Mouse (Mus musculus) MEL (cell line): Measurements from ENCODE around the gene 4930539E08Rik.

ENCODE experiments used
- CTCF ChIP-seq, 3 experiments: IDR thresholded peaks in 2 of 3; conservative IDR thresholded peaks in 1 of 3; 2 replicates each; pipeline ENCODE4 v1.5.1; 2011 to 2012; ENCODE audit warnings: low read length in 3 of 3, low read depth in 2 of 3, mild to moderate bottlenecking in 2 of 3, improper control_type of control experiment in 1 of 3, inconsistent platforms in 1 of 3, mixed read lengths in 1 of 3, moderate library complexity in 1 of 3; ENCODE audit not compliant: control insufficient read depth in 1 of 3, insufficient read depth in 1 of 3, poor library complexity in 1 of 3, severe bottlenecking in 1 of 3
- ELF1 ChIP-seq: IDR thresholded peaks from 2 replicates; pipeline ENCODE4 v1.6.1; 2014; ENCODE audit warnings: low read depth, mild to moderate bottlenecking, inconsistent platforms, low read length, improper control_type of control experiment, moderate library complexity
- KAT2A ChIP-seq: conservative IDR thresholded peaks from 2 replicates; pipeline ENCODE4 v1.6.1; 2012; ENCODE audit warnings: low read depth, low read length, improper control_type of control experiment, inconsistent platforms
- MXI1 ChIP-seq: IDR thresholded peaks from 2 replicates; pipeline ENCODE4 v1.6.1; 2011; ENCODE audit warnings: mild to moderate bottlenecking, low read depth, low read length, improper control_type of control experiment
- MYB ChIP-seq: IDR thresholded peaks from 2 replicates; pipeline ENCODE4 v1.6.1; 2011; ENCODE audit warnings: mild to moderate bottlenecking, low read depth, low read length, improper control_type of control experiment
- NRF1 ChIP-seq: IDR thresholded peaks from 2 replicates; pipeline ENCODE4 v1.6.1; 2014; ENCODE audit warnings: low read depth, mild to moderate bottlenecking, inconsistent platforms, low read length, improper control_type of control experiment, moderate library complexity; ENCODE audit not compliant: poor library complexity, insufficient read depth, severe bottlenecking
- POLR2A ChIP-seq, 2 experiments: IDR thresholded peaks; 2 replicates each; pipeline ENCODE4 v1.6.1; 2011 to 2012; ENCODE audit warnings: low read length in 2 of 2, mild to moderate bottlenecking in 2 of 2, control low read depth in 1 of 2, improper control_type of control experiment in 1 of 2, low read depth in 1 of 2, moderate library complexity in 1 of 2; ENCODE audit not compliant: control insufficient read depth in 1 of 2, insufficient read depth in 1 of 2, poor library complexity in 1 of 2
- RAD21 ChIP-seq: IDR thresholded peaks from 2 replicates; pipeline ENCODE4 v1.6.1; 2011; ENCODE audit warnings: mild to moderate bottlenecking, low read depth, low read length, improper control_type of control experiment
- TAL1 ChIP-seq: IDR thresholded peaks from 2 replicates; pipeline ENCODE4 v1.6.1; 2012; ENCODE audit warnings: mild to moderate bottlenecking, inconsistent platforms, low read length, moderate library complexity, mixed read lengths
- ZKSCAN1 ChIP-seq: IDR thresholded peaks from 2 replicates; pipeline ENCODE4 v1.6.1; 2012; ENCODE audit warnings: low read depth, mild to moderate bottlenecking, inconsistent platforms, low read length, improper control_type of control experiment, moderate library complexity

- TF ChIP-seq MXI1 (no peak), CTCF (IDR thresholded peaks at IDR 0.05 in 2 of 3, conservative IDR thresholded peaks at IDR 0.05 in 1 of 3; ENCODE audit: control insufficient read depth in 1 of 3, insufficient read depth in 1 of 3, low read depth in 2 of 3, low read length in 3 of 3, poor library complexity in 1 of 3, severe bottlenecking in 1 of 3) (peak; percentile 74 to 95 (median 90)), KAT2A (no peak), ELF1 (no peak), RAD21 (peak; percentile 35), TAL1 (no peak), ZKSCAN1 (no peak), POLR2A (IDR thresholded peaks at IDR 0.05; ENCODE audit: control insufficient read depth in 1 of 2, insufficient read depth in 1 of 2, low read depth in 1 of 2, low read length in 2 of 2, poor library complexity in 1 of 2) (no peak), MYB (no peak), NRF1 (no peak)
Measured at GRCm38 (mm10) chr17:28936622-28937345, 21.7 kb upstream of the 4930539E08Rik start.
